Mouse (Mus musculus) limb, embryonic 13.5 days (tissue): ENCODE data around the gene Kat2a. TPM values are rescaled to one million over a fixed set of nuclear protein-coding genes. Genes with fewer than 3 reads are reported as not detected.

ENCODE experiments used
- ATAC-seq: fragments of 200-750 bp; cut with Nextera tagmentation; 2 replicates; pipeline ENCODE4 v1.8.0; 2017; ENCODE audit warnings: low read depth, moderate number of reproducible peaks, moderate TSS enrichment; ENCODE audit not compliant: low FRiP score
- H3K27ac ChIP-seq: fragments of 300-500 bp; sonication (generic); 2 replicates; pipeline ENCODE4 v1.5.1; 2015; ENCODE audit warnings: inconsistent platforms, mild to moderate bottlenecking, moderate library complexity
- H3K27me3 ChIP-seq: fragments of 300-500 bp; sonication (generic); 2 replicates; pipeline ENCODE4 v1.6.1; 2015; ENCODE audit warnings: mild to moderate bottlenecking, inconsistent platforms
- H3K36me3 ChIP-seq: fragments of 300-500 bp; sonication (generic); 2 replicates; pipeline ENCODE4 v1.6.1; 2015; ENCODE audit warnings: inconsistent platforms, mild to moderate bottlenecking, moderate library complexity
- H3K4me1 ChIP-seq: fragments of 300-500 bp; sonication (generic); 2 replicates; pipeline ENCODE4 v1.6.1; 2015; ENCODE audit warnings: inconsistent platforms
- H3K4me2 ChIP-seq: fragments of 300-500 bp; sonication (generic); replicated peaks from 2 replicates; pipeline ENCODE4 v1.6.1; 2015; ENCODE audit warnings: inconsistent platforms, mild to moderate bottlenecking, moderate library complexity
- H3K4me3 ChIP-seq: fragments of 300-500 bp; sonication (generic); 2 replicates; pipeline ENCODE4 v1.5.1; 2015; ENCODE audit warnings: moderate library complexity, mild to moderate bottlenecking, inconsistent platforms
- H3K9ac ChIP-seq: fragments of 300-500 bp; sonication (generic); 2 replicates; pipeline ENCODE4 v1.6.1; 2015; ENCODE audit warnings: mild to moderate bottlenecking, inconsistent platforms
- H3K9me3 ChIP-seq: fragments of 300-500 bp; sonication (generic); 2 replicates; pipeline ENCODE4 v1.6.1; 2016; ENCODE audit warnings: inconsistent platforms
- WGBS: fragments of 180-500 bp; shearing (Covaris S2); methylation state at CpG from one replicate; pipeline ENCODE4 v1.1.7; 2015; 5-methylcytosine and 5-hydroxymethylcytosine counted together
- polyA plus RNA-seq: library from polyadenylated mRNA; unstranded; fragments of >200 nt; fragmentation: Nextera tagmentation; extraction: Ambion mirVana; gene quantifications from 2 replicates; pipeline ENCODE4 v1.2.1, GENCODE M21; 2015

Kat2a gene
- 53.6 and 53.8 TPM in 2 replicates for polyA plus RNA-seq

DNA sequence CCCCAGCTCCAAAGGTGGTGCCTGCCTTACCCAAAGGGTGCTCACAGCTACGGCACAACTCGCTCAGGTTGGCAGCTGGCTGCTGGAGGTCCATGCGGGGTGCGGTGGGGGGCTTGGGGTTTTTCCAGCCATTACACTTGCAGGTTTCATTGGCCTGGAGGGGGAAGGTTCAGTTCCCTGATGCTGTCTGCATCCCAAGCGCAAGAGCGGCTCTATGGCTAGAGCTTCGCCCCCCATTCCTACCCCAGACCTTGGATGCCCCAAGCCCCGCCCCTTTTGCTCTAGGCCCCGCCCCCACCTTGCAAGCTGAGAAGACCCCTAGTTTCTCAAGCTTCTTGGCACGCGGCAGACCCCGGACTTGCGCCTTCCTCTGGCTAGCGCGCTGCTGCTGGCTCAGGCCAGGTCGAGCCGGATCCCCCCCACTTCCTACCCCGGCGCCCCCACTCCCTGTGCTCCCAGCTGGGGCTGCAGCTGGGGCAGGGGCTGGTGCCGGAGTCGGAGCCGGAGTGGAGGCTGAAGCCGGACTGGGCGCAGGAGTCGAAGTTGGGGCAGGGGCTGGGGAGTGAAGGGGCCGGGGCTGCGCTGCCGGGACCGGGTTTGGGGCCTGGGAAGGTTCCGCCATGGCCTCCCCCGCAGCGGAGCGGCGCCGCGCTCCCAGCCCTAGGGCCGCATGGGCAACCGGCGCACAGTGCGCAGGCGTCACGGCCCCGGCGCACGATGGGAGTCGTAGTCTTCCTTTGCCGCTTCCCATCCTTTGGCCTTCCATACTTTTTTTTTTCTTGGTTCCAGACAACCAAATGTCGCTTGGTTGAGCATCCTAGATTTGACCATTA lies at the start of gene Kat2a:
Kat2a (minus strand) TSS at position 683 of the 833 bp plus-strand sequence.
- Histone ChIP-seq H3K36me3 (peaks cover 60% of the 10 kb centered on the region), H3K4me3 (peak within 1 kb of the TSS; percentile 94), H3K9me3 (no peaks in the 10 kb centered on the region), H3K27me3 (no peaks in the 10 kb centered on the region), H3K4me2 (peak within 1 kb of the TSS; percentile 66), H3K27ac (peak within 1 kb of the TSS; percentile 85), H3K4me1 (peaks cover 30% of the 10 kb centered on the region), H3K9ac (peak within 1 kb of the TSS; percentile 95)
- 2% methylated on average over 41 of the region's 48 CpGs for WGBS
- peak; percentile 92 for ATAC-seq

DNA sequence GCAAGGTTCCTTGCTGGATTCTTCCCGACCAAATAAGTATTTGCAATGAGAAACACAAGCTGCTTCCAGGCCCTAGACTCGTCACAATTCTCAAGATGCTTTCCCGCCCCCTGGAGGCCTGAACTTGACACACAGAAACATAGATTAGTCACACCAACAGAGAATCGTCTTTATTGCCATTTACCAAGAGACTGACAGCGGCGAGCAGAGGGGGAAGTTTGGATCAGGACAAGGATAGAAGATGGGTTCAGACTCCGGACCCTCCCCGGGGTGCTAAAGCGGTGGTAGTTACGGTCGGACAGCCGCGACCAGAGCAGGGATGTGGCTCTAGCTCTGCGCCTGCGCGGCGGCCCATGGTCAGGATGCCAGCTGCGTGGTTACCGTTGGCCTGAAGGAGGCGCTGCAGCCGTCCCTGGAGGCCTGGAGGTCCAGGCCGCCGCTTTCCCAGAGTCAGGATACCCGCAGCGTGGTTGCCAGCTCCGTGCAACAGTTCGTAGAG lies 49.3 kb upstream of the Kat2a start:
- peak overlapping the region; percentile 27 for H3K9ac ChIP-seq
- H3K36me3 ChIP-seq = no peaks in the 10 kb centered on the region
- no peaks in the 10 kb centered on the region for H3K9me3 ChIP-seq
- under 1% methylated on average over 27 of the region's 27 CpGs for WGBS
- peak overlapping the region; percentile 67 for H3K4me2 ChIP-seq
- peaks cover 19% of the 10 kb centered on the region for H3K4me1 ChIP-seq
- peak overlapping the region; percentile 42 for H3K4me3 ChIP-seq
- ATAC-seq = no peak; the same call in 1 of the 2 replicates
- no peak overlapping the region for H3K27ac ChIP-seq
- H3K27me3 ChIP-seq = peaks cover 67% of the 10 kb centered on the region

DNA sequence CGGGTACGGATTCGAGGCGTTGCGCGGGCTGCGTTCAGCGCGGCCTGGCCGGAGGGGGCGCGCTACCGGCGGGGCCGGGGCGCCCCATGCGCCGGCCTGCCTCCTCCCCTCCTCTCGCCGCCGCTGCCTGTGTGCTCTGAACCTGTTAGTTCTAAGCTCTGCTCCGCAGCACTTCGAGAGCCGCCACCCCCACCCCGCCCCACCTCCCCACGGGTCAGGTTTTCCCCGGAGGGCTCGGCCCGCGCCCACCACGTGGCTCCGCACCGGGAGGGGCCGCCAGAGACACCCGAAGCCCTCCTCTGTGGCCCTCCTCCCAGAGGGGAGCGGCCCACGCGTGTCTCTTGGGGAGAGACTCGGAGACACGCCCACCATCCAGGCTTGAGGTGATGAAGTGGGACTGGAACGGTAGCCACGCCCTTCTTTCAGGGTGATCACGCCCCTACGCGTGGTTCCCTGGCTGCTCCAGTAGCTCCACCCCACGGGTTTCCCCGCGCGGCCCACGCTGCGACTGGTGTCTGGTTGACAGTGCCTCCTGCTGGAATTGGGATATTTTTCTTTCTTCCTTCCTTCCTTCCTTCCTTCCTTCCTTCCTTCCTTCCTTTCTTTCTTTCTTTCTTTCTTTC lies 47.5 kb upstream of the Kat2a start, which contains the start of gene Kcnh4:
Kcnh4 (minus strand) TSS at position 332 of the 623 bp plus-strand sequence.
- ATAC-seq = no peak; the same call in 1 of the 2 replicates
- Histone ChIP-seq H3K27ac (no peak within 1 kb of the TSS), H3K36me3 (no peaks in the 10 kb centered on the region), H3K27me3 (peaks cover 78% of the 10 kb centered on the region), H3K4me1 (peaks cover 19% of the 10 kb centered on the region), H3K4me3 (peak within 1 kb of the TSS; percentile 32), H3K9ac (no peak within 1 kb of the TSS), H3K4me2 (peak within 1 kb of the TSS; percentile 59), H3K9me3 (no peaks in the 10 kb centered on the region)
- WGBS = under 1% methylated on average over 51 of the region's 51 CpGs

DNA sequence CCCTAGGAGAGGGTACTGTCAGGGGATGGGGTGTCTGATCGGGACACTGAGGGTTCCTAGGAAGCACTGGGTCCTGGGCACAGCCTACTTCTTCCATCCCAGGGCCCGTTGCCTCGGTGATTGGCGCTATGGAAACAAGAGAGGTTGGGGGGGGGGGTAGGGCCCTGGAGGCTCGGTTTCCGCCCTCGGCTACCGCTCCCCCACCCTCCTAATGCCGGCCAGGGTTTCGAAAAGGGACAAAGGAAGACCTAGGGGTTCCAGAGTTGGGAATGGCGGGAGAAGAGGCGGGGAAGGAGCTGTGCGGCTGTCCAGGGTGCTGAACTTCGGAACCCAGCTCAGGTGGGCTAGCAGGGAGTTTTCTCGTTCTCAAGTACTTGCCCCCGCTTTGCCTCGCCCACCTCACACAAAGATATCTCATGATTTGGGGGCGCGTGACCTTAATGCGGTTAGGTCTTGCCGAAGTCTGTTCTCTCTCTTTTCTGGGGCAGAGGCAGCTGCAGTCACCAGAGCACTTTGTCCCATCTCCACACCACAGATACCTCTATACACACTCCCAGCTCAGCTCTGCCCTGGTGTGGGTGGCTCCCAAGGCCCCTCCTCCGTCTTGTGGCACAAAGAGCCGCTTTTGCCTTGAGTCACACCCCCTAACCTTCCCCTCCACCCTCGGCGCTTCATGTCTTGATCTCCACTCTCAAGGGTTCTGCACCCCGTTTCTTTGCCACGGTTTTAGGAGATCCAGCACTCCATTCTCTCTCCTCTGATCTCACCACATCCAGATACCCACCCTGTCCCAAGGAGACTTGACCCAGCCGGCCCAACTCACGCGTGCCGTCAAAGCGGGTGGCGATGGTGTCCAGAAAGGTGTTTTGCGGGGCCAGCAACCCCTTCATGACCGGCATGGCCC lies 46.7 kb upstream of the Kat2a start:
- no peak; the same call in 1 of the 2 replicates for ATAC-seq
- H3K36me3 ChIP-seq = no peaks in the 10 kb centered on the region
- no peak overlapping the region for H3K9ac ChIP-seq
- H3K4me3 ChIP-seq = peak overlapping the region; percentile 32
- peaks cover 84% of the 10 kb centered on the region for H3K27me3 ChIP-seq
- no peak overlapping the region for H3K27ac ChIP-seq
- H3K4me2 ChIP-seq = peak overlapping the region; percentile 59
- H3K9me3 ChIP-seq = no peaks in the 10 kb centered on the region
- H3K4me1 ChIP-seq = peaks cover 19% of the 10 kb centered on the region
- WGBS = 2% methylated on average over 35 of the region's 35 CpGs

GRCm38 (mm10) chr11:100757566-100757965 lies 45.3 kb upstream of the Kat2a start:
- no peak for ATAC-seq
- Histone ChIP-seq H3K9ac (no peak overlapping the region), H3K36me3 (no peaks in the 10 kb centered on the region), H3K4me2 (no peak overlapping the region), H3K4me3 (no peak overlapping the region), H3K9me3 (no peaks in the 10 kb centered on the region), H3K27ac (no peak overlapping the region), H3K4me1 (peaks cover 19% of the 10 kb centered on the region), H3K27me3 (peaks cover 82% of the 10 kb centered on the region)
- WGBS = 87% methylated on average over 12 of the region's 12 CpGs

- Histone ChIP-seq H3K9ac (no peak overlapping the region), H3K27ac (no peak overlapping the region), H3K9me3 (no peaks in the 10 kb centered on the region), H3K27me3 (peaks cover 81% of the 10 kb centered on the region), H3K36me3 (no peaks in the 10 kb centered on the region), H3K4me1 (peaks cover 13% of the 10 kb centered on the region), H3K4me3 (no peak overlapping the region), H3K4me2 (no peak overlapping the region)
- no peak for ATAC-seq
- WGBS = 64% methylated on average over 6 of the region's 6 CpGs
Observed at GRCm38 (mm10) chr11:100756476-100756875, 44.2 kb upstream of the Kat2a start.

- H3K36me3 ChIP-seq = no peaks in the 10 kb centered on the region
- ATAC-seq = no peak
- WGBS = 92% methylated on average over 3 of the region's 3 CpGs
- no peak overlapping the region for H3K4me2 ChIP-seq
- H3K27ac ChIP-seq = no peak overlapping the region
- H3K9me3 ChIP-seq = no peaks in the 10 kb centered on the region
- H3K4me3 ChIP-seq = no peak overlapping the region
- H3K9ac ChIP-seq = no peak overlapping the region
- peaks cover 8% of the 10 kb centered on the region for H3K4me1 ChIP-seq
- peaks cover 73% of the 10 kb centered on the region for H3K27me3 ChIP-seq
Observed at GRCm38 (mm10) chr11:100754693-100755057, 42.4 kb upstream of the Kat2a start.

GRCm38 (mm10) chr11:100754021-100754692 lies 41.9 kb upstream of the Kat2a start:
- peaks cover 73% of the 10 kb centered on the region for H3K27me3 ChIP-seq
- H3K9ac ChIP-seq = no peak overlapping the region
- H3K4me2 ChIP-seq = no peak overlapping the region
- H3K4me1 ChIP-seq = peaks cover 3% of the 10 kb centered on the region
- no peak overlapping the region for H3K4me3 ChIP-seq
- no peak for ATAC-seq
- H3K36me3 ChIP-seq = no peaks in the 10 kb centered on the region
- 89% methylated on average over 12 of the region's 12 CpGs for WGBS
- H3K9me3 ChIP-seq = no peaks in the 10 kb centered on the region
- H3K27ac ChIP-seq = no peak overlapping the region

- no peaks in the 10 kb centered on the region for H3K9me3 ChIP-seq
- no peak overlapping the region for H3K4me3 ChIP-seq
- no peak for ATAC-seq
- peaks cover 72% of the 10 kb centered on the region for H3K27me3 ChIP-seq
- no peak overlapping the region for H3K4me2 ChIP-seq
- H3K4me1 ChIP-seq = no peaks in the 10 kb centered on the region
- no peak overlapping the region for H3K27ac ChIP-seq
- WGBS = 34% methylated on average over 10 of the region's 10 CpGs
- peak overlapping the region; percentile 25; the same call in 1 of the 2 replicates for H3K9ac ChIP-seq
- H3K36me3 ChIP-seq = no peaks in the 10 kb centered on the region
Observed at GRCm38 (mm10) chr11:100752294-100752693, 40.0 kb upstream of the Kat2a start.

DNA sequence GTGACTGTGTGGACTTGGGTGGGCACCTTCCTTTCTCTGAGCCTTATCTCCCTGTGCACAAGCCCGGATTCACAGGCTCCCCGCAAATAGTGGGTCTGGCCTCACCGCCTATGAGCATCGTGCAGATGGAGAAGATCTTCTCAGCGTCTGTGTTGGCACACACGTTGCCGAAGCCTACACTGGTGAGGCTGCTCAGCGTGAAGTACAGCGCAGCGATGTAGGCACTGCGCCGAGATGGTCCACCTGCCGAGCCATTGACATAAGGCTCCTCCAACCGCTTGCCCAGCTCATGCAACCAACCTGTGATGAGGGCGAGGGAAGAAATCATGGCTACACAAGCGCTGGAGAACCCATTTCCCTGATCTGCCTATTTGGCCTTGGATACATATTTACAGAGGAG lies 37.9 kb upstream of the Kat2a start:
- Histone ChIP-seq H3K36me3 (no peaks in the 10 kb centered on the region), H3K27ac (no peak overlapping the region), H3K4me1 (no peaks in the 10 kb centered on the region), H3K27me3 (peaks cover 71% of the 10 kb centered on the region), H3K9ac (no peak overlapping the region), H3K9me3 (no peaks in the 10 kb centered on the region), H3K4me2 (no peak overlapping the region), H3K4me3 (no peak overlapping the region)
- ATAC-seq = no peak
- WGBS = 88% methylated on average over 16 of the region's 16 CpGs

DNA sequence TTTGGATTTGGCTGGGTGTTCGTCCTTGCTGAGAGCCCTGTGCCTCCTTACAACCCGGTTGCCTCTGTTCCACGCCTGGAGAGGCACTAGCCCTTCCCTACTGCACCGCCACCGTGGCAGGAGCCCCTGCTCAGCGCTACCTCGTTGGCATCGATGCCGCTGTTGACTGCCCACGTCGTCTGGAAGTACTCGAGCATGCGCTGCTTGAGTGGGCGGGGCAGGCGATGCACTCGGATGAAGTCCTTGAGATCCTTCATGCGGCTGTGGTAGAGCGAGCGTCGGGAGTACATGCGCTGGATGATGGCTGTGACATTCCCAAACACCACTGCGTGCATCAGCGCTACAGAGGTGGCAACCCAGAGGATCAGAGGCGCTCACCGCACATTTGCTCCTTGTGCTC lies 37.2 kb upstream of the Kat2a start:
- Histone ChIP-seq H3K9me3 (no peaks in the 10 kb centered on the region), H3K4me3 (no peak overlapping the region), H3K4me2 (no peak overlapping the region), H3K9ac (no peak overlapping the region), H3K27me3 (peaks cover 65% of the 10 kb centered on the region), H3K36me3 (no peaks in the 10 kb centered on the region), H3K4me1 (no peaks in the 10 kb centered on the region), H3K27ac (no peak overlapping the region)
- WGBS = 42% methylated on average over 25 of the region's 25 CpGs
- no peak for ATAC-seq
